Mouse (Mus musculus) frontal cortex, postnatal 25 days (tissue): ENCODE results near the gene Gpr155.

ENCODE experiments used
- DNase-seq, 2 experiments: peaks; one replicate each; pipeline ENCODE4 v3.0.0; 2022; ENCODE audit warnings: low spot score in 2 of 2

The Gpr155 gene

DNA sequence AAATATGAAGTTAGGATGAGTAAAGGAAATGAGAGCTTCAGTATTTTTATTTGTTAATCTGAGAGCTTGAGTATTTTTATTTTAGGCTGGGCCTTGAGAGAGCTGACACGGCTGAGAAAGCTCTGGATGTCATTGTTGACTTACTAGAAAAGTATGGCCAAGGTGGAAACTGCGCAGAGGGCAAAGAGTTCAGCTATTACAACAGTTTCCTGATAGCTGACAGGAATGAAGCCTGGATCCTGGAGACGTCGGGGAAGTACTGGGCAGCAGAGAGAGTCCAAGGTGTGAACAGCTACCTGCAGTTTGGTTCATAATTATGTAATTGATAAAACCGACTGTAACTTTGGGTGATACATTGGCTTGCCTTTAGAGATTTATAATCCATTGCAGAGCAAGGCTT lies 67.2 kb downstream of the Gpr155 start:
- DNase-seq = no peak

- DNase-seq = no peak
Measured at GRCm38 (mm10) chr2:73317426-73317825, 68.9 kb downstream of the Gpr155 start.

DNA sequence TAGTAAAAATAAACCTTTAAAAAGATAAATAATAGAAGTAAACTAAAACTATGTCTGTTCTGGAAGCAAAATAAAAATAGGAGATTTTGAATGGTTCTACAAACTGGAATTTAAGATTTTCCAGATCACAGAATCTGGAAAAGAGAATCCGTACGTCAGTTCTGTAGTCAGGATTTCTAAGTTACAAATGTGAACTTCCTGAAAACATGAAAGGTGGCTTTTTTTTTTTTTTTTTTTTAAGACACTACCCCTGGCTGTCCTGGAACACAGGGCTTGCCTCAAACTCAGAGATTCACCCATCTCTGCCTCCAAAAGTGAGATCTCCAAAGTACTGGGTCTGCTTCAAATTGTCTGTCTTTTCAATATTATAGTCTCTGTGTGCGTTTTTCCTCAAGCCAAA lies 72.1 kb downstream of the Gpr155 start:
- no peak for DNase-seq

- peak; percentile 6 to 19 for DNase-seq
Measured at GRCm38 (mm10) chr2:73313117-73313501, 73.3 kb downstream of the Gpr155 start.

DNA sequence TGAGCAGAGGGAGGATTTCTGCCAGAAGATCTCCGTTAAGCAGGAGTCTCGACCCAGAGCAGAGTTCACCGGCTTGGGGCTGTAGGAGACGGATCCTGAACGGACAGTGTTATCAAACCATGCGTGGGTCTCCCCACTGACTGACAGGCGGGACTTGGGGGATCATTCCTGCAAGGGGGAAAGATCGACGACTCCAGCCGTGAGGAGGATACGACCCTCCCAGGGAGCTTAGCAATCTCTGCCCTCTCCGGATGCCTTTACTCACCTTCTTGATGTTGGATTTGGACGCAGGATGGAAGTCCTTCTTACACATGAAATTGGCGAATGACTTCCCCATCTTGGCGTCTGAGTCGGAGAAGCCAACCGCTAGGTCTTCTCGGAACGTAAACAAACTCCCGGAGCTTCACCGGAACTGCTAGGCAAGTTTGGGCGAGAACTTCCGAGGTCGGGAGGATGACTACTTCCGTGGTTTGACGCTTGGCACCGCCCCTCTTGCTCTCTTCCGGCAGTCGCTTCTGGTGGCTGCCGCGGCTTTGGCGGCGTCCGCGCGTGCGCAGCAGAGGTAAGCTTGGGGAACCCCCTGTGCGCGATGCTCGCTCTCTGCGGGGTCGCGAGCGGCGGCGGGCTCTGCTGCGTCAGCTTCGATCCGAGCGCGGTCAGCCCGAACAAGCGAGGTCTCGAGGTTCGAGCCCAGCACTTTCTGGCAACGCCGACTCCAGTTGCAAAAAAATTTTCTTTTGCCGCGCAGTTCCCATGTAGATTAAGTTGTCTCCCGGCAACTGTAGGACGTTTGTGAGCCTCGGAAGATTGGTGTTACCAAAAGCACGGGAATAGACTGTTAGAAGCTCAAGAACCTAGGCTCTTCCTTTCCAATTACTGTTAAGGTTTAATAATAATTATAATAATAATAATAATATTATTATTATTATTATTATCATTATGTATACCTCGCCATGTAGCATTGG lies 73.9 kb downstream of the Gpr155 start, which contains the start of the genes Scrn3 and Cir1:
Gene Scrn3, plus strand, starts transcription at position 450 of the 965 bp plus-strand sequence.
Gene Cir1, minus strand, starts transcription at position 550 of the 965 bp plus-strand sequence.
- DNase-seq = peak; percentile 74 to 91

- DNase-seq = no peak
Measured at GRCm38 (mm10) chr2:73306006-73306405, 80.4 kb downstream of the Gpr155 start.

DNA sequence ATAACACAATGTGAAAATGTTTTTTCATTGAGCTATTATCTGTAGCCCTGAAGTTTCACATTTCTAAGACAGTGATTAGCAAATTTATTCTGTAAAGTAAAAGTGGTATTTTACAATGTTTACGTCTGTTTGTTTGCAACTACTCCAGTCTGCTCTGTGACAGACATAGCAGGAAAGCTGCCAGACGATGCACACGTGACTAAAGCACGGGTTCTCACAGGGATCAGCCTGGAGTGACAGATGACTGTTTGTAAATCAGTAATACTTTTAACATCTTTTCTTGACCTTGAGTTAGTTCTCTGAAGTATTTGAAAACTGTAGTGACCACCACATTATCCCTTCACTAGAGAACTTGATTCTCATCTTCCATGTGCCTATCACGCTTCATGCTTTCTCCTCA lies 81.9 kb downstream of the Gpr155 start:
- DNase-seq = no peak

DNA sequence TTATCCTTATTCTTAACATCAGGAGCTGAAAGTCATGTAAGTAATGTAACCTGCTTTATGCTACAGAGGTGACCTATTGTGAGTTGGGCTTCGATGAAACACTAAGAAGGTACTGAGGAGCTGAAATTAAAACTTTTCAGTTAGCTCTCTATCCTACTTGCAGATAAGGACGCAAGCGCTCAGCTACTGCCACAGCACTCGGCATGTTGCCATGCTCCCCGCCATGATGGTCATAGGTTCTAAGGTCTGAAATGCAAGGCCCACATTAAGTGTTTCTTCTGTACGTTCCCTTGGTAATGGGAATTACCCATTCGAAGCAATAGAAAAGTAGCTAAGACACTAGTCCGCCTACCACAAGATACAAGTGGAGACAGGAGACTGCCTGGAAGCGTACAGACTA lies 83.7 kb downstream of the Gpr155 start:
- DNase-seq = no peak

- no peak for DNase-seq
Measured at GRCm38 (mm10) chr2:73301979-73302378, 84.4 kb downstream of the Gpr155 start.

GRCm38 (mm10) chr2:73298841-73299240 lies 87.5 kb downstream of the Gpr155 start:
- DNase-seq = no peak

- DNase-seq = no peak
Measured at GRCm38 (mm10) chr2:73298154-73298553, 88.2 kb downstream of the Gpr155 start.

DNA sequence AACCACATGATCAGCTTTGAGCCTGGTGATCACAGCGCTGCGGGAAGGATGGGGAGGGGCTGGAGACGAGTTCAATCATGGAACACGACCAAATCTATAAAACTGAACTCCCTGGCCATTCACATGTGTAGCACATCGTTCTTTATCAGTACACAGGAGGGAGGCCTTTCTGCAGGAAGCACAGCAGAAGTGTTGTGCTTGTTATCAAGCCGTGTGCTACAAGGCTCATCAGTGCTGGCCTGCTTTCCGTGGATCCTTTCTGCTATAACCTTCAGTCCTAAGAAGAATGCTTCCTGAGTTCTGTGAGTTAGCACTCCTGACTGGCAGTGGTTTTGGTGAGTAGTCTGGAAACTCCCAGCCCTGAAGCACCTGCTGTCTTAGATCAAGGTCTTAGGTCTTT lies 91.3 kb downstream of the Gpr155 start:
- no peak for DNase-seq
